Mouse (Mus musculus) bone marrow, adult 2 months (tissue): ENCODE results near the gene Wnt3.

ENCODE experiments used
- CTCF ChIP-seq: fragments of 200-500 bp; IDR thresholded peaks from 2 replicates; pipeline ENCODE4 v1.5.1; 2011; ENCODE audit warnings: low read length, control low read depth; ENCODE audit not compliant: control insufficient read depth, insufficient read depth
- POLR2A ChIP-seq: fragments of 200-500 bp; IDR thresholded peaks from 2 replicates; pipeline ENCODE4 v1.6.1; 2011; ENCODE audit warnings: low read depth, mild to moderate bottlenecking, control low read depth, low read length, borderline replicate concordance; ENCODE audit not compliant: control insufficient read depth

DNA sequence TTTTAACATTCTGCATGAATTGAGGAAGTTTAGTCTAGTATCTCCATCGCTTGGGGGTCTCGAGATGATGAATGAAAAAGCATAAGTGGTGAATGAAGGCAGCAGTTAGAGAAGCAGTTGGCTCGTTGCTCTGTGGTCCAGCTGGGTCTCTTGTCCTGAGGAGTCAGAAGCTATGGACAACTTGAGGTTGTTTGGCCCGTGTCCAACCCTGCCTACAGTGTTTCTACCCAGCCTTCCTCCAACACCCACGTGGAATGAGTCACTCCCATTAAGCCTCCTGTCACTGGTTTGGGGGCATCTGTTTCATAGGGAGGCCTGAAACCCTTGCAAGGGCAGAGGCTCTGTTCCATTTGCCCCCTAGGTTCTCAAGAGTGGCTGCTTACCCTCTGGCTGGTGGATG is 16.0 kb downstream of the Wnt3 start:
- TF ChIP-seq CTCF (no peak), POLR2A (no peak)
